Mouse (Mus musculus) kidney, postnatal 0 days (tissue): ENCODE results near the gene Cpsf6. TPM values are rescaled to one million over a fixed set of nuclear protein-coding genes. Genes with fewer than 3 reads are reported as not detected.
A peak's percentile ranks its signal among the peaks of the same experiment; 100 is the strongest.
"Not testable (repeated sequence)": the region's sequence is repeated elsewhere in the genome, so short reads cannot be mapped to it uniquely, and the experiment has no call there.

Experiments
- ATAC-seq: fragments of 200-750 bp; cut with Nextera tagmentation; replicated peaks from 2 replicates; pipeline ENCODE4 v1.8.0; 2017; ENCODE audit warnings: low read depth, moderate number of reproducible peaks, moderate TSS enrichment, moderate library complexity; ENCODE audit not compliant: low FRiP score
- DNase-seq: peaks from one replicate; pipeline ENCODE4 v3.0.0-alpha.2; 2016; ENCODE audit warnings: low spot score
- H3K27ac ChIP-seq: fragments of 300-500 bp; sonication (generic); 2 replicates; pipeline ENCODE4 v1.5.1; 2014; ENCODE audit warnings: mild to moderate bottlenecking
- H3K27me3 ChIP-seq: fragments of 300-500 bp; sonication (generic); 2 replicates; pipeline ENCODE4 v1.6.1; 2014; ENCODE audit warnings: low read length, mixed read lengths; ENCODE audit not compliant: insufficient read depth
- H3K36me3 ChIP-seq: fragments of 300-500 bp; sonication (generic); 2 replicates; pipeline ENCODE4 v1.6.1; 2014; ENCODE audit warnings: low read length, mixed read lengths; ENCODE audit not compliant: insufficient read depth
- H3K4me1 ChIP-seq: fragments of 300-500 bp; sonication (generic); replicated peaks from 2 replicates; pipeline ENCODE4 v1.6.1; 2014; ENCODE audit warnings: antibody characterized with exemption, low read length, mixed read lengths; ENCODE audit not compliant: insufficient read depth
- H3K4me2 ChIP-seq: fragments of 300-500 bp; sonication (generic); 2 replicates; pipeline ENCODE4 v1.6.1; 2014; ENCODE audit warnings: mild to moderate bottlenecking, low read length, moderate library complexity, mixed read lengths
- H3K4me3 ChIP-seq: fragments of 300-500 bp; sonication (generic); replicated peaks from 2 replicates; pipeline ENCODE4 v1.5.1; 2014; ENCODE audit warnings: low read depth, low read length
- H3K9ac ChIP-seq: fragments of 300-500 bp; sonication (generic); 2 replicates; pipeline ENCODE4 v1.6.1; 2014; ENCODE audit warnings: low read depth, low read length
- H3K9me3 ChIP-seq: fragments of 300-500 bp; sonication (generic); replicated peaks from 2 replicates; pipeline ENCODE4 v1.6.1; 2016; ENCODE audit warnings: low read length, inconsistent platforms, mixed read lengths
- CTCF ChIP-seq: IDR thresholded peaks from 2 replicates; pipeline ENCODE4 v1.5.1; 2016; ENCODE audit warnings: antibody characterized with exemption, low read depth, mild to moderate bottlenecking, moderate library complexity
- WGBS: fragments of 180-500 bp; shearing (Covaris S2); extraction: QIAGEN DNeasy Blood & Tissue Kit; methylation state at CpG from one replicate; pipeline ENCODE4 v1.1.7; 2014; 5-methylcytosine and 5-hydroxymethylcytosine counted together
- polyA plus RNA-seq: library from polyadenylated mRNA; unstranded; fragments of >200 nt; fragmentation: Nextera tagmentation; extraction: Ambion mirVana; gene quantifications from 2 replicates; pipeline ENCODE4 v1.2.1, GENCODE M21; 2015

Cpsf6 gene
- polyA plus RNA-seq, 1 experiment from 2014 or later: 111 TPM

GRCm38 (mm10) chr10:117395801-117396200 lies 16.0 kb upstream of the Cpsf6 start:
- Histone ChIP-seq H3K27ac (no peak overlapping the region), H3K4me3 (no peak overlapping the region), H3K36me3 (no peaks in the 10 kb centered on the region), H3K9ac (no peak overlapping the region), H3K4me1 (no peaks in the 10 kb centered on the region), H3K9me3 (no peaks in the 10 kb centered on the region), H3K4me2 (no peak overlapping the region), H3K27me3 (no peaks in the 10 kb centered on the region)
- ATAC-seq (no peak), DNase-seq (no peak)
- no peak for TF ChIP-seq CTCF
- 91% methylated on average over 2 of the region's 2 CpGs for WGBS

GRCm38 (mm10) chr10:117394738-117395550 lies 15.1 kb upstream of the Cpsf6 start:
- Histone ChIP-seq H3K9me3 (no peaks in the 10 kb centered on the region), H3K4me2 (no peak overlapping the region), H3K4me1 (no peaks in the 10 kb centered on the region), H3K9ac (no peak overlapping the region), H3K27me3 (no peaks in the 10 kb centered on the region), H3K27ac (no peak overlapping the region), H3K36me3 (no peaks in the 10 kb centered on the region), H3K4me3 (no peak overlapping the region)
- ATAC-seq (no peak), DNase-seq (no peak)
- WGBS: 73% methylated on average over 3 of the region's 3 CpGs
- no peak for TF ChIP-seq CTCF

- WGBS: 59% methylated on average over 11 of the region's 11 CpGs
- TF ChIP-seq CTCF: no peak
These were observed 14.1 kb upstream of the Cpsf6 start for GRCm38 (mm10) chr10:117393891-117394395.

GRCm38 (mm10) chr10:117393196-117393890 lies 13.5 kb upstream of the Cpsf6 start:
- H3K9ac ChIP-seq: peak overlapping the region; percentile 53
- peak overlapping the region; percentile 80 for H3K4me2 ChIP-seq
- H3K27me3 ChIP-seq: no peaks in the 10 kb centered on the region
- no peak overlapping the region for H3K27ac ChIP-seq
- WGBS: under 1% methylated on average over 24 of the region's 27 CpGs
- ATAC-seq: peak; percentile 85
- DNase-seq: peak; percentile 91
- no peaks in the 10 kb centered on the region for H3K9me3 ChIP-seq
- TF ChIP-seq CTCF: no peak
- H3K4me1 ChIP-seq: no peaks in the 10 kb centered on the region
- peak overlapping the region; percentile 37 for H3K4me3 ChIP-seq
- no peaks in the 10 kb centered on the region for H3K36me3 ChIP-seq

More at GRCm38 (mm10) chr10:117393891-117394395, 14.1 kb upstream of the Cpsf6 start:
- no peak for DNase-seq
- no peak overlapping the region for H3K27ac ChIP-seq
- H3K9ac ChIP-seq: peak overlapping the region; percentile 53
- H3K4me2 ChIP-seq: peak overlapping the region; percentile 80
- no peak for ATAC-seq
- H3K27me3 ChIP-seq: no peaks in the 10 kb centered on the region
- H3K9me3 ChIP-seq: no peaks in the 10 kb centered on the region
- H3K4me3 ChIP-seq: peak overlapping the region; percentile 37
- no peaks in the 10 kb centered on the region for H3K36me3 ChIP-seq
- H3K4me1 ChIP-seq: no peaks in the 10 kb centered on the region

- Histone ChIP-seq H3K27me3 (no peaks in the 10 kb centered on the region), H3K9ac (peak overlapping the region; percentile 53; the same call in 1 of the 2 replicates), H3K36me3 (no peaks in the 10 kb centered on the region), H3K4me3 (peak overlapping the region; percentile 37), H3K27ac (no peak overlapping the region), H3K9me3 (no peaks in the 10 kb centered on the region), H3K4me1 (no peaks in the 10 kb centered on the region), H3K4me2 (peak overlapping the region; percentile 80)
- peak; percentile 9; the same call in 1 of the 2 replicates for TF ChIP-seq CTCF
- WGBS: 10% methylated on average over 6 of the region's 6 CpGs
- ATAC-seq (0 out of 2 replicates have a peak, but pooled peaks have one; percentile 12), DNase-seq (peak; percentile 48)
These were observed 13.0 kb upstream of the Cpsf6 start for GRCm38 (mm10) chr10:117392832-117393195.

- H3K36me3 ChIP-seq, ATAC-seq, H3K27ac ChIP-seq, H3K4me2 ChIP-seq, H3K4me1 ChIP-seq, DNase-seq, H3K9ac ChIP-seq, H3K9me3 ChIP-seq, H3K27me3 ChIP-seq, H3K4me3 ChIP-seq: not testable (repeated sequence)
- WGBS: 88% methylated on average over 1 of the region's 1 CpGs
These were observed 12.6 kb upstream of the Cpsf6 start for GRCm38 (mm10) chr10:117392397-117392796.
